Mouse (Mus musculus): ENCODE measurements around the gene Rhov.

Rhov gene

GRCm38 (mm10) chr2:119270643-119271331 is at the start of gene Rhov:
Rhov (minus strand) TSS chr2:119271272.
- POLR2A ChIA-PET = interaction anchor here in 3 of 4 experiments (0.6 to 3.8 kb wide), 18 partner anchors 17 to 245 kb away, joined by 3 to 24 read pairs (median 4); partner anchors contain the start of genes Vps18 (in 3 of the 3), Spint1 (in 2 of the 3), Dnajc17 (in 1 of the 3) and Ino80 (in 1 of the 3)
- CTCF ChIA-PET = interaction anchor here in 3 of 4 experiments (0.5 to 3.6 kb wide), 16 partner anchors 16 to 249 kb away, joined by 3 to 26 read pairs (median 4); partner anchors contain the start of genes Vps18 (in 2 of the 3) and Dll4 (in 1 of the 3)

- POLR2A ChIA-PET = interaction anchor here in 2 of 4 experiments (1.0 to 1.5 kb wide), 5 partner anchors 13 to 44 kb away, joined by 3 to 5 read pairs (median 3); partner anchors contain the start of genes Chac1 (in 1 of the 2) and Vps18 (in 1 of the 2)
These were observed 49.5 kb upstream of the Rhov start for GRCm38 (mm10) chr2:119320571-119320970.

GRCm38 (mm10) chr2:119318043-119318710 is 47.1 kb upstream of the Rhov start:
- CTCF ChIA-PET = no interaction called here
- POLR2A ChIA-PET = interaction anchor here in 1 of 4 experiments (1.0 kb wide), 1 partner anchor 14 kb away, joined by 3 read pairs; no protein-coding TSS in a partner anchor

More at GRCm38 (mm10) chr2:119320571-119320970, 49.5 kb upstream of the Rhov start:
- CTCF ChIA-PET = interaction anchor here in 1 of 4 experiments (0.9 kb wide), 1 partner anchor 20 kb away, joined by 5 read pairs; no protein-coding TSS in a partner anchor

- CTCF ChIA-PET = interaction anchor here in 3 of 4 experiments (0.5 to 2.3 kb wide), 10 partner anchors 10 to 65 kb away, joined by 3 to 14 read pairs (median 4); no protein-coding TSS in a partner anchor
- POLR2A ChIA-PET = interaction anchor here in 2 of 4 experiments (1.1 to 2.7 kb wide), 7 partner anchors 8 to 32 kb away, joined by 3 to 17 read pairs (median 7); partner anchors contain the start of genes Dll4 (in 2 of the 2) and Vps18 (in 1 of the 2)
These were observed 43.8 kb upstream of the Rhov start for GRCm38 (mm10) chr2:119314742-119315310.

GRCm38 (mm10) chr2:119313780-119314479 is 42.9 kb upstream of the Rhov start:
- ChIA-PET CTCF (interaction anchor here in 3 of 4 experiments (0.5 to 2.3 kb wide), 8 partner anchors 9 to 44 kb away, joined by 3 to 14 read pairs (median 4); no protein-coding TSS in a partner anchor), POLR2A (interaction anchor here in 3 of 4 experiments (0.9 to 3.3 kb wide), 12 partner anchors 9 to 36 kb away, joined by 3 to 19 read pairs (median 4); partner anchors contain the start of genes Dll4 (in 2 of the 3) and Chac1 (in 1 of the 3))

GRCm38 (mm10) chr2:119312380-119312958 is 41.4 kb upstream of the Rhov start:
- POLR2A ChIA-PET = interaction anchor here in 3 of 4 experiments (0.5 to 3.3 kb wide), 12 partner anchors 10 to 300 kb away, joined by 3 to 19 read pairs (median 5); partner anchors contain the start of genes Chac1 (in 1 of the 3), Dll4 (in 1 of the 3) and Ino80 (in 1 of the 3)
- CTCF ChIA-PET = interaction anchor here in 3 of 4 experiments (0.5 to 2.1 kb wide), 5 partner anchors 13 to 857 kb away, joined by 3 to 13 read pairs (median 4); no protein-coding TSS in a partner anchor

GRCm38 (mm10) chr2:119311544-119311943 is 40.5 kb upstream of the Rhov start:
- CTCF ChIA-PET = interaction anchor here in 2 of 4 experiments (0.5 to 2.1 kb wide), 8 partner anchors 12 to 150 kb away, joined by 3 to 13 read pairs (median 4); no protein-coding TSS in a partner anchor
- POLR2A ChIA-PET = interaction anchor here in 3 of 4 experiments (0.7 to 3.3 kb wide), 17 partner anchors 11 to 166 kb away, joined by 3 to 19 read pairs (median 4); partner anchors contain the start of genes Dll4 (in 2 of the 3) and Ino80 (in 1 of the 3)

GRCm38 (mm10) chr2:119304798-119305208 is 33.7 kb upstream of the Rhov start:
- POLR2A ChIA-PET = interaction anchor here in 3 of 4 experiments (0.6 to 2.9 kb wide), 24 partner anchors 9 to 894 kb away, joined by 3 to 32 read pairs (median 3); partner anchors contain the start of genes Dll4 (in 3 of the 3), Chac1 (in 1 of the 3) and Ino80 (in 1 of the 3)
- CTCF ChIA-PET = interaction anchor here (0.5 to 1.3 kb wide), 13 partner anchors 10 to 207 kb away, joined by 3 to 6 read pairs (median 3); partner anchors contain the start of genes Vps18 (in 3 of the 4), Dll4 (in 2 of the 4) and Rhov (in 1 of the 4)

- ChIA-PET POLR2A (interaction anchor here in 3 of 4 experiments (0.6 to 2.9 kb wide), 22 partner anchors 9 to 894 kb away, joined by 3 to 32 read pairs (median 4); partner anchors contain the start of genes Dll4 (in 3 of the 3) and Ino80 (in 1 of the 3)), CTCF (interaction anchor here (0.5 to 1.3 kb wide), 13 partner anchors 11 to 208 kb away, joined by 3 to 6 read pairs (median 3); partner anchors contain the start of genes Vps18 (in 3 of the 4), Dll4 (in 2 of the 4) and Rhov (in 1 of the 4))
These were observed 33.3 kb upstream of the Rhov start for GRCm38 (mm10) chr2:119304391-119304790.

GRCm38 (mm10) chr2:119302876-119303275 is 31.8 kb upstream of the Rhov start:
- CTCF ChIA-PET = interaction anchor here in 1 of 4 experiments (0.9 kb wide), 1 partner anchor 24 kb away, joined by 3 read pairs; no protein-coding TSS in a partner anchor
- POLR2A ChIA-PET = interaction anchor here in 3 of 4 experiments (0.6 to 1.8 kb wide), 5 partner anchors 9 to 677 kb away, joined by 3 to 4 read pairs (median 3); no protein-coding TSS in a partner anchor

- ChIA-PET CTCF (interaction anchor here (0.5 to 4.4 kb wide), 34 partner anchors 11 to 1690 kb away, joined by 3 to 37 read pairs (median 4); partner anchors contain the start of genes Vps18 (in 3 of the 4) and Dll4 (in 1 of the 4)), POLR2A (interaction anchor here in 3 of 4 experiments (0.6 to 4.8 kb wide), 18 partner anchors 11 to 177 kb away, joined by 3 to 45 read pairs (median 4); partner anchors contain the start of genes Dll4 (in 2 of the 3), Vps18 (in 2 of the 3) and Ino80 (in 1 of the 3))
These were observed 29.9 kb upstream of the Rhov start for GRCm38 (mm10) chr2:119300819-119301493.

GRCm38 (mm10) chr2:119299981-119300818 is 29.1 kb upstream of the Rhov start:
- ChIA-PET CTCF (interaction anchor here (0.5 to 4.4 kb wide), 45 partner anchors 11 to 1690 kb away, joined by 3 to 37 read pairs (median 4); partner anchors contain the start of genes Vps18 (in 3 of the 4), Dll4 (in 2 of the 4) and Rhov (in 1 of the 4)), POLR2A (interaction anchor here (0.5 to 4.8 kb wide), 23 partner anchors 11 to 387 kb away, joined by 3 to 45 read pairs (median 4); partner anchors contain the start of genes Dll4 (in 2 of the 4), Vps18 (in 2 of the 4) and Ino80 (in 1 of the 4))

- ChIA-PET POLR2A (interaction anchor here in 3 of 4 experiments (0.6 to 4.8 kb wide), 25 partner anchors 8 to 366 kb away, joined by 3 to 45 read pairs (median 5); partner anchors contain the start of genes Vps18 (in 3 of the 3), Ino80 (in 2 of the 3) and Chac1 (in 1 of the 3)), CTCF (interaction anchor here (0.5 to 4.4 kb wide), 44 partner anchors 9 to 313 kb away, joined by 3 to 37 read pairs (median 4); partner anchors contain the start of genes Vps18 (in 4 of the 4), Dll4 (in 2 of the 4), Chac1 (in 1 of the 4) and Rhov (in 1 of the 4))
These were observed 27.8 kb upstream of the Rhov start for GRCm38 (mm10) chr2:119298839-119299238.

- POLR2A ChIA-PET = interaction anchor here in 3 of 4 experiments (0.6 to 4.8 kb wide), 23 partner anchors 9 to 367 kb away, joined by 3 to 45 read pairs (median 4); partner anchors contain the start of genes Vps18 (in 3 of the 3), Ino80 (in 2 of the 3) and Chac1 (in 1 of the 3)
- CTCF ChIA-PET = interaction anchor here (0.6 to 4.4 kb wide), 41 partner anchors 9 to 313 kb away, joined by 3 to 37 read pairs (median 4); partner anchors contain the start of genes Vps18 (in 4 of the 4), Dll4 (in 2 of the 4) and Chac1 (in 1 of the 4)
These were observed 27.3 kb upstream of the Rhov start for GRCm38 (mm10) chr2:119298330-119298729.
